Mouse (Mus musculus) forebrain, embryonic 15.5 days (tissue): ENCODE measurements around the gene Itln1. TPM values are rescaled to one million over a fixed set of nuclear protein-coding genes. Genes with fewer than 3 reads are reported as not detected.

ENCODE experiments used
- ATAC-seq: fragments of 200-750 bp; cut with Nextera tagmentation; replicated peaks from 2 replicates; pipeline ENCODE4 v1.8.0; 2017; ENCODE audit warnings: mild to moderate bottlenecking, moderate TSS enrichment, moderate library complexity
- H3K27ac ChIP-seq: fragments of 300-500 bp; sonication (generic); replicated peaks from 2 replicates; pipeline ENCODE4 v1.5.1; 2015; ENCODE audit warnings: mild to moderate bottlenecking, inconsistent platforms
- H3K27me3 ChIP-seq: fragments of 300-500 bp; sonication (generic); 2 replicates; pipeline ENCODE4 v1.6.1; 2015; ENCODE audit warnings: inconsistent platforms
- H3K36me3 ChIP-seq: fragments of 300-500 bp; sonication (generic); 2 replicates; pipeline ENCODE4 v1.6.1; 2015; ENCODE audit warnings: mild to moderate bottlenecking, inconsistent platforms
- H3K4me1 ChIP-seq: fragments of 300-500 bp; sonication (generic); 2 replicates; pipeline ENCODE4 v1.6.1; 2015; ENCODE audit warnings: inconsistent platforms
- H3K4me2 ChIP-seq: fragments of 300-500 bp; sonication (generic); replicated peaks from 2 replicates; pipeline ENCODE4 v1.6.1; 2015; ENCODE audit warnings: mild to moderate bottlenecking, inconsistent platforms
- H3K4me3 ChIP-seq: fragments of 300-500 bp; sonication (generic); 2 replicates; pipeline ENCODE4 v1.5.1; 2015; ENCODE audit warnings: mild to moderate bottlenecking, inconsistent platforms
- H3K9ac ChIP-seq: fragments of 300-500 bp; sonication (generic); replicated peaks from 2 replicates; pipeline ENCODE4 v1.6.1; 2015; ENCODE audit warnings: mild to moderate bottlenecking, inconsistent platforms
- H3K9me3 ChIP-seq: fragments of 300-500 bp; sonication (generic); 2 replicates; pipeline ENCODE4 v1.6.1; 2016; ENCODE audit warnings: inconsistent platforms
- WGBS: fragments of 180-500 bp; shearing (Covaris S2); methylation state at CpG from one replicate; pipeline ENCODE4 v1.1.7; 2015; ENCODE audit warnings: mixed read lengths; 5-methylcytosine and 5-hydroxymethylcytosine counted together
- polyA plus RNA-seq: library from polyadenylated mRNA; unstranded; fragments of >200 nt; fragmentation: Nextera tagmentation; extraction: Ambion mirVana; gene quantifications from 2 replicates; pipeline ENCODE4 v1.2.1, GENCODE M21; 2015

The Itln1 gene
- polyA plus RNA-seq, 1 experiment from 2014 or later = not detected

DNA sequence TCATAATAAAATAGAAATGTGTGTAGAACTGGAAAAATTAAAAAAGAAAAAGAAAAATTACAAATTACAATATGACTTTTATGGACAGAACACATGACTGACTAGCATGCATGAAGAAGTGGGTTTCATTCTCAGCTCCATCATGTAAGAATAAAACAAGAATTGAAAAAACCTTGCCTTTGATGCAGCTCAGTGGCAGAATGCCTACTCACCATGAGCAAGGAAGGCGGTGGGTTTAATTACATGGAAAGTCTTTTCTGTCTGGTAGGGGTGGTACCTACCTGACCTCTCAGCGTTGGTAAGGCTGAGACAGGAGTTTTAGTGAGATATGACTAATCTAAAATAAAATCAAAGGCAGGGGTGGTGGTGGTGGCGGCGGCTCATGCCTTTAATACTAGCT, 30.5 kb downstream of the Itln1 start:
- H3K27ac ChIP-seq = no peak overlapping the region; the same call in 1 of the 2 replicates
- no peaks in the 10 kb centered on the region for H3K27me3 ChIP-seq
- peak overlapping the region; percentile 70 for H3K4me3 ChIP-seq
- H3K36me3 ChIP-seq = no peaks in the 10 kb centered on the region
- H3K4me2 ChIP-seq = peak overlapping the region; percentile 82
- H3K9me3 ChIP-seq = no peaks in the 10 kb centered on the region
- H3K9ac ChIP-seq = peak overlapping the region; percentile 22; the same call in 1 of the 2 replicates
- no peak for ATAC-seq
- peaks cover 14% of the 10 kb centered on the region for H3K4me1 ChIP-seq
- WGBS = 66% methylated on average over 4 of the region's 4 CpGs

DNA sequence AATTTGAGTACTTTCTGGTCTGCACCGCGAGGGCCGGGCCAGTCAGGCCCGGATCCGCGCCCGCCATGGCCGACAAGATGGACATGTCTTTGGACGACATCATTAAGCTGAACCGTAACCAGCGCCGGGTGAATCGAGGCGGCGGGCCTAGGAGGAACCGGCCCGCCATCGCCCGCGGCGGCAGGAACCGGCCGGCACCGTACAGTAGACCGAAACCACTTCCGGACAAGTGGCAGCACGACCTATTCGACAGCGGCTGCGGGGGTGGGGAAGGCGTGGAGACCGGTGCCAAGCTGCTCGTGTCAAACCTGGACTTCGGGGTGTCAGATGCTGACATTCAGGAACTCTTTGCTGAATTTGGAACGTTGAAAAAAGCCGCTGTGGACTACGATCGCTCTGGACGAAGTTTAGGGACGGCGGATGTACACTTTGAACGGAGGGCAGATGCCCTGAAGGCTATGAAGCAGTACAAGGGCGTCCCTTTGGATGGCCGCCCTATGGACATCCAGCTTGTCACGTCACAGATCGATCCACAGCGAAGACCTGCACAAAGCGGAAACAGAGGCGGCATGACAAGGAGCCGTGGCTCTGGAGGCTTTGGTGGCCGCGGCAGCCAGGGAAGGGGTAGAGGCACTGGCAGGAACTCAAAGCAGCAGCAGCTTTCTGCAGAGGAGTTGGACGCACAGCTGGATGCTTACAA, 31.4 kb downstream of the Itln1 start:
- peak; percentile 74 for ATAC-seq
- H3K4me2 ChIP-seq = peak overlapping the region; percentile 82

DNA sequence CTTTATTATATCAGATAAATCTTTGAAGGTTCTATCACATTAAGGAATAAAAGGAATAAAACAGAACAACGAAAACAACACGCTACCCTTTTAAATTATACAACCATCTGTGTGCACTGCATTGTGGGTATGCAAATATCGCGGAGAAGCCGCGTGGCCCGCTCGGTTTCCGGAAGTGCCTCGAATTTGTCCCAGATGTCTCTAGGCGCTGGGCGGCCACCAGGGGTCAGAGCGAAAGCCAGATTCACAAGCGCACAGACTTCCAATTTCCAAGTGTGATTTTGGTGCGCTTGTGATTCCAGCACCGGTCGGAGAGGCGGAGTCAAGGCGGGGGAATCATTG, 31.9 kb downstream of the Itln1 start, which contains the start of gene Alyref2:
Gene Alyref2 (plus strand): TSS at position 229 of the 342 bp plus-strand sequence.
- no peaks in the 10 kb centered on the region for H3K36me3 ChIP-seq
- WGBS = under 1% methylated on average over 19 of the region's 19 CpGs

More for the DNA sequence above, 31.4 kb downstream of the Itln1 start:
- no peaks in the 10 kb centered on the region for H3K9me3 ChIP-seq
- H3K27me3 ChIP-seq = no peaks in the 10 kb centered on the region
- peak overlapping the region; percentile 70 for H3K4me3 ChIP-seq
- peaks cover 14% of the 10 kb centered on the region for H3K4me1 ChIP-seq
- H3K36me3 ChIP-seq = no peaks in the 10 kb centered on the region
- WGBS = under 1% methylated on average over 53 of the region's 53 CpGs
- H3K9ac ChIP-seq = peak overlapping the region; percentile 84
- peak overlapping the region; percentile 96 for H3K27ac ChIP-seq

DNA sequence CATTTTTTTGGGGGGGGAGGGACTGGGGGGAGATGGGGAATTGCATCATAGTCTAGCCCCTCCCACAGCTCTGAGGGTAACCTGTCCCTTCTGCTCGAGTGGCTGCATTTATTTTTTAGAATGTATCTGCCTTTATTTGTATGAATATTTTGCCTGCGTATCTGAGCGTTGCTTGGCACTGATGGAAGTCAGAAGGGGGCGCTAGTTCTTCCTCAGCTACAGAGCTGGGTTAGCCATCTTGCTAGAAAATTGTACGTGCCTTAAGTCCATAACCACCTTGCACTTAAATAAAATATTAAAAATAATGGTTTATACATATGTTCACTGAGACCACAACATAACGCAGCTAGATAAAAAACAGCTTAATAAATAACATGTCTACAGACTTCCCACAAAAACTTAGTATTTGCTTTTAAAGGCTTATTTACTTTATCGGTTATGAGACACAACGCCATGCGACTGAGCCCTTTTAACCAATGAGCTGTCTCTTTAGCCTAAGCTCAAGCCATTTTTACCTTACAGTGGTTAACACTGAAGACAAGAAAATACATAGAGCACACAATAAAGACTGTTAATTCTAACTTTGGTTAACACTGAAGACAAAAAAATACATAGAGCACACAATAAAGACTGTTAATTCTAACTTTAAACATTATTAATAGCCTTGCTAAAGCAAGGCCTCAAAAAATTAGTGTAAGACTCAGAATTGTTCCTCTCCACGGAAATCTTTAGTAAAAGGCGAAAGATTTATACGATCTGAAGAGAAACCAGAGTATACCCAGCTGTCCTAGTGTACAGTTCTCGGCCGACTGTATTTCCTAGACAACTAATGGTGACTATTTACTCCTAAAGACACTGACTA, 32.5 kb downstream of the Itln1 start:
- Histone ChIP-seq H3K4me2 (peak overlapping the region; percentile 82), H3K4me1 (peaks cover 14% of the 10 kb centered on the region), H3K4me3 (peak overlapping the region; percentile 70), H3K36me3 (no peaks in the 10 kb centered on the region), H3K27me3 (no peaks in the 10 kb centered on the region), H3K9me3 (no peaks in the 10 kb centered on the region), H3K27ac (peak overlapping the region; percentile 96), H3K9ac (no peak overlapping the region)
- under 1% methylated on average over 14 of the region's 14 CpGs for WGBS
- peak; percentile 85 for ATAC-seq

More for the DNA sequence above, 31.9 kb downstream of the Itln1 start, which contains the start of gene Alyref2:
- H3K27ac ChIP-seq = peak within 1 kb of the TSS; percentile 96
- H3K9ac ChIP-seq = peak within 1 kb of the TSS; percentile 84
- H3K9me3 ChIP-seq = no peaks in the 10 kb centered on the region
- peaks cover 14% of the 10 kb centered on the region for H3K4me1 ChIP-seq
- peak within 1 kb of the TSS; percentile 70 for H3K4me3 ChIP-seq
- no peaks in the 10 kb centered on the region for H3K27me3 ChIP-seq
- ATAC-seq = peak; percentile 90
- H3K4me2 ChIP-seq = peak within 1 kb of the TSS; percentile 82

DNA sequence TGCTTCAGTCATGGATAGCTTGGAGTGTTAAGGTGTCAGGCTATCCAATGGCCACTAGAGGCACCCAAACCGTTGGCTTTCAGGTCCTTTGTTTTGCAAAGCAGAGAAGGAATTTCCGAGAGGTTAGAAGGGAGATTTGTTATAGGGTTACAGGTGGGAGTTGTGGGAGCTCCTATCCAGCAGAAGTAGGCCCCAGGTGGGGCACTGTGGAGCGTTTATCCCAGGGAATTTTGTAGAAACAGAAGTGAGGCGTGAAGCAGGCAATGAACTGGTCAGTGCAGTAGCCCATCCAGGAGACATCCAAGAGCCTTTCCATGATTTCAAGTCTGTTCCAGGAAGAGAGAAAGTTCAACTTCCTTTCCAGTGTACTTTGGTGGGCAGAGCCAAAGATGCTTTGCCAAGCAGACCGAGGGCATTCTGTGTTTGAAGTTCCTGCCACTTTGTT, 33.4 kb downstream of the Itln1 start:
- ATAC-seq = no peak
- Histone ChIP-seq H3K27me3 (no peaks in the 10 kb centered on the region), H3K4me3 (0 out of 2 replicates have a peak overlapping the region, but pooled peaks have one; percentile 11), H3K4me1 (peaks cover 14% of the 10 kb centered on the region), H3K4me2 (peak overlapping the region; percentile 82), H3K9ac (peak overlapping the region; percentile 19; the same call in 1 of the 2 replicates), H3K9me3 (no peaks in the 10 kb centered on the region), H3K36me3 (no peaks in the 10 kb centered on the region), H3K27ac (peak overlapping the region; percentile 61; the same call in 1 of the 2 replicates)
- 4% methylated on average over 5 of the region's 5 CpGs for WGBS

DNA sequence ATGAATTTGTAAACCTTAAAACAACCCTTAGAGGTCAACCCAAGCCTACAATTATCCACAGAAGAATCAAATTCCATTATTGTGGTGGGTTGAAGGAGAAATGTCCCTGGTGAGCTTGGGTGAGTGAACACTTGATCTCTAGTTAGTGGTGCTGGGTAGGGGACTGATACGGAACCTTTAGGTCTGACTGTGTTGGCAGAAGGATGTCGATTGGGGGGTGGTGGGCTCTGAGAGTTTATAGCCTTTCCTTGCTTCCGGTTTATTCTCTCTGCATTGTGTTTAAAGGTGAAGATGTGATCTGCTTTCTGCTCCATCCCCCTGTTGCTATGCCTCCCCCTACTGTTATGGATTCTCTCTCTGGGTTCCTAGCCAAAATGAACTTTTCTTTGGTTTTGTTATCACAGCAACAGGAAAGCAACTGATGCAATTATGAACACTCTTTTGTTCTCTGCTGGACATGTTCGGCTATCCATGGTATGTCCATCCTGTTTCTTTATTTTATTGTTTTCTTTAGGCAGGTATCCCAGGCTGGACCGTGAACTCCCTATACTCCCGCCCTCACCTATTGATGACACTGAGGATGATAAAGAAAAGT, 34.0 kb downstream of the Itln1 start:
- 61% methylated on average over 6 of the region's 6 CpGs for WGBS

DNA sequence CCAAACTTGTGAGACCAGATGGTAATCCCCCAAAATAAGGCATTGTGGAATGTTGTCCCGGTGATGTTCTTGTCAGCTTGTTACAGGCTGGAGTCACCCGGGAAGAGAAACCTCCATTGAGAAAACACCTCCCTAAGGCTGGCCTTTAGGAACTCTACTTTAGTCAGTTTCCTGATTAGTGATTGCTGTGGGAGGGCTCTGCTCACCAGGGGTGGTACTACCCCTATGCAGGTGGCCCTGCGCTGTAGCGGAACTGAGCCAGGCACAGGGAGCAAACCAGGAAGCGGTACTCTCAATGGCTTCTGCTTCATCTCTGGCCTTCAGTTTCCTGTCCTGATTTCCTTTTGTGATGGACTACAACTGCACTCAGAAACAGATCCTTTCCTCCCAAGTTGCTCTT, 35.2 kb downstream of the Itln1 start:
- 78% methylated on average over 5 of the region's 5 CpGs for WGBS

More for the DNA sequence above, 34.0 kb downstream of the Itln1 start:
- ATAC-seq = no peak
- Histone ChIP-seq H3K4me2 (no peak overlapping the region), H3K4me1 (peaks cover 14% of the 10 kb centered on the region), H3K9ac (no peak overlapping the region), H3K27me3 (no peaks in the 10 kb centered on the region), H3K36me3 (no peaks in the 10 kb centered on the region), H3K4me3 (no peak overlapping the region), H3K9me3 (no peaks in the 10 kb centered on the region), H3K27ac (no peak overlapping the region)

DNA sequence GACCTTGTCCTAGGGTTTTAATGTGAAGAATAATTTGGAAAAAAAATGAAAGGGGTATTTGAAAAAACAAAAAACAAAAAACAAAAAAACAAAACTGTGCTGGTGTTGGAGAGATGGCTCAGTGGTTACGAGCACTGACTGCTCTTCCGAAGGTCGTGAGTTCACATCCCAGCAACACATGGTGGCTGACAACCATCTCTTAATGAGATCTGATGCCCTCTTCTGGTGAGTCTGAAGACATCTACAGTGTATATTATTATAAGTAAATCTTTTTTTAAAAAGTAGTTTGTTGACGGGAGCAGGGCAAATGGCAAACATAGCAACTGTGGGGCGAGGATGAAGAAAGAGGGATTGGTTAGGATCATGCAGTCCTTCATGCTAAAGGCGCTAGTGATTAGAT, 39.7 kb downstream of the Itln1 start:
- Histone ChIP-seq H3K27me3 (no peaks in the 10 kb centered on the region), H3K27ac (no peak overlapping the region), H3K4me3 (no peak overlapping the region), H3K4me2 (no peak overlapping the region), H3K9me3 (peaks cover 4% of the 10 kb centered on the region; the same call in 1 of the 2 replicates), H3K36me3 (no peaks in the 10 kb centered on the region), H3K9ac (no peak overlapping the region), H3K4me1 (no peaks in the 10 kb centered on the region)
- 91% methylated on average over 6 of the region's 6 CpGs for WGBS
- no peak for ATAC-seq

More for the DNA sequence above, 35.2 kb downstream of the Itln1 start:
- Histone ChIP-seq H3K4me2 (no peak overlapping the region), H3K9me3 (no peaks in the 10 kb centered on the region), H3K36me3 (no peaks in the 10 kb centered on the region), H3K27me3 (no peaks in the 10 kb centered on the region), H3K4me1 (peaks cover 11% of the 10 kb centered on the region), H3K9ac (no peak overlapping the region), H3K4me3 (no peak overlapping the region), H3K27ac (no peak overlapping the region)
- no peak for ATAC-seq

DNA sequence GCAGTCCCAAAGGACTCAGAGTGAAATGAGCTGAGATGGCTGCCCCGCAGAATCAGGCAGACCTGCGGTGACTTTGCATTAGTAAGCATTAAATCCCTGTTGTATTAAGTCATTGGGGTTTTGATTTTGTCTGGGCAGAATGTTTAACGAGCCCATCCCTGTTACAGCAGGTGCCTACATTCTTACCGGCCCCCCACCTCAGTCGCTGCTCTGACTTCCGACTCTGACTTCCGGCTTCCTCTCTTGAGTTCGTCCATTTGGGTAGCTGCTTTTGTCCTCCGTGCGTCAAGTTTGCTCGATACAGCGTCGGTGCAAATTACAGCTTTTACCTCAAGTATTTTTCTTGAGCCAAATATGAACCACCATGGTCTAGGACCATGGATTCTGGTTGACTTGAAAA, 40.9 kb downstream of the Itln1 start:
- Histone ChIP-seq H3K27ac (no peak overlapping the region), H3K36me3 (no peaks in the 10 kb centered on the region), H3K27me3 (no peaks in the 10 kb centered on the region), H3K9ac (no peak overlapping the region), H3K4me3 (no peak overlapping the region), H3K9me3 (peaks cover 9% of the 10 kb centered on the region), H3K4me1 (no peaks in the 10 kb centered on the region), H3K4me2 (no peak overlapping the region)
- WGBS = 92% methylated on average over 13 of the region's 13 CpGs
- ATAC-seq = no peak

DNA sequence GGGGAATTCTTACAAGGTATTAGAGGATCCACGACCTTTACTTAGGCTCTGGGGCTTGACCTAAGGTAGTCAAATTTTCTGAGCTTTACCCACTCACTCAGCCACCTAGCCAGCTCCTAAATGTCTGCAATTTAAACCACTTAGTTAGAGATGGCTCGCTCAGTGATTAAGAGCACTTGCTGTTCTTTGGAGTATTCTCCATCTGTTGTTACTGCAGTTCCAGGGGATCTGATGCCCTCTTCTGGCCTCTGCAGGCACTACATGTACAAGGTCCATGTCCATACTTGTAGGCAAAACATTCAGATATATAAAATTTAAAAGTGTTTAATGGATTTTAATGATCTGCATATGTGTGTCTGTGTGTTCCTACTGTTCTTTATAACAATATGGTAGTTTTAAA, 56.1 kb downstream of the Itln1 start:
- 31% methylated on average over 2 of the region's 2 CpGs for WGBS

DNA sequence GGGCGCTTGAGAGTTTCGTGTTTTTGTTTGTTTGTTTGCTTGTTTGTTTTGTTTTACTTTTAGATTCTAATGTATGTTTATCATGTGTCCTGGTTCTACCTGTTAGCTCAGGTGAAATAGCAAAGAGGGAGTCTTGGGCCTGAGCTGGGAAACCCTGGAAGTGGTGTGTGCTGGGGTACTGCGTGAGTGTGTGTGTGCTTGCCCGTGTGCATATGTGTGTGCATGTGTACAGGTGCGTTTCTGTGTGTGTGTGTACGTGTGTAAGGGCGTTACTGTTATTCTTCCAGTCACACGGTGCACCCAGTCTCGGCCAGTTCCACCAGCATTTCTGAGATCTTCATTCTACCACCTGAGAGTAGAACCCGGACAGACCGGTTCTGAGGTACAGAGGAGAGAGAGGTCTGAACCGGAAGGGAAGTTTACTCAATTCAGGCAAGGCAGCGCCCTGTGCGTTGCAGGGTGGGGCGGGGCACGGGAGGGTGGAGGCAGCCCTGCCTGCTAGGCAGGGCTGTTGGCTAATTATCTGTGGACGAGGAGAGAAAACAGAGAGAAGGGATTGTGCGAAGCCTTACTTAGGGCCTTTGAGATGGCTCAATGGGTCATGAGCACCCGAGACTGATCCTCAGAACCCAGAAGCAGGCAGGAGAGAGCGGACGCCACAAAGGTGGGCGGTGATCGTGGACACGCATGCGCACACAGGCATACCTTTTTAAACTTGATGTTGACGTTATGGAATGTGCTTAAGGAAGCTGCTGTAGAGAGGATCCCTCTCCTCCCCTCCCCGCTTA, 57.1 kb downstream of the Itln1 start:
- WGBS = 66% methylated on average over 27 of the region's 27 CpGs
- Histone ChIP-seq H3K9ac (peak overlapping the region; percentile 29; the same call in 1 of the 2 replicates), H3K27me3 (no peaks in the 10 kb centered on the region), H3K36me3 (no peaks in the 10 kb centered on the region), H3K27ac (no peak overlapping the region), H3K4me2 (peak overlapping the region; percentile 22), H3K4me1 (no peaks in the 10 kb centered on the region), H3K4me3 (peak overlapping the region; percentile 26), H3K9me3 (0 out of 2 replicates have a peak, but pooled peaks cover 3% of the 10 kb centered on the region)
- peak; percentile 53; the same call in 1 of the 2 replicates for ATAC-seq

More for the DNA sequence above, 56.1 kb downstream of the Itln1 start:
- H3K9ac ChIP-seq = no peak overlapping the region
- H3K27me3 ChIP-seq = no peaks in the 10 kb centered on the region
- peak; percentile 61 for ATAC-seq
- no peak overlapping the region for H3K4me3 ChIP-seq
- H3K36me3 ChIP-seq = no peaks in the 10 kb centered on the region
- 0 out of 2 replicates have a peak, but pooled peaks cover 5% of the 10 kb centered on the region for H3K9me3 ChIP-seq
- H3K27ac ChIP-seq = no peak overlapping the region
- H3K4me2 ChIP-seq = no peak overlapping the region
- H3K4me1 ChIP-seq = no peaks in the 10 kb centered on the region
